Mouse (Mus musculus): ENCODE measurements at regions not wholly inside any gene's neighbourhood (a gene's known extent, or its start where the extent isn't known, plus 50 kb on each side); places are given as distances from the start of the nearest gene placed in this dataset.
"Not testable (repeated sequence)": the region's sequence is repeated elsewhere in the genome, so short reads cannot be mapped to it uniquely, and the experiment has no call there.

GRCm38 (mm10) chr8:17984779-17985178 lies 993.3 kb downstream of the Defb40 start:
- no peak for DNase-seq

- DNase-seq, result no peak
Measured at GRCm38 (mm10) chr8:17948848-17949247, 1029.2 kb downstream of the Defb40 start.

GRCm38 (mm10) chr8:17948053-17948834 lies 1029.8 kb downstream of the Defb40 start:
- no peak for DNase-seq

GRCm38 (mm10) chr8:17934696-17935095 lies 1043.4 kb downstream of the Defb40 start:
- no peak for DNase-seq

- DNase-seq, result no peak
Measured at GRCm38 (mm10) chr8:17909316-17909715, 1068.7 kb downstream of the Defb40 start.

- DNase-seq, result not testable (repeated sequence)
Measured at GRCm38 (mm10) chr8:17888598-17888997, 1089.5 kb downstream of the Defb40 start.

GRCm38 (mm10) chr8:17863388-17863787 lies 1114.7 kb downstream of the Defb40 start:
- no peak for DNase-seq
